Mouse (Mus musculus) forebrain, embryonic 11.5 days (tissue): ENCODE results near the gene Slc35f4. TPM values are rescaled to one million over a fixed set of nuclear protein-coding genes. Genes with fewer than 3 reads are reported as not detected.

ENCODE experiments used
- ATAC-seq: fragments of 200-750 bp; cut with Nextera tagmentation; replicated peaks from 2 replicates; pipeline ENCODE4 v1.8.0; 2017; ENCODE audit warnings: moderate TSS enrichment; ENCODE audit not compliant: low FRiP score
- DNase-seq: peaks from one replicate; pipeline ENCODE4 v3.0.0-alpha.2; 2017; ENCODE audit warnings: low spot score
- H3K27ac ChIP-seq: fragments of 300-500 bp; sonication (generic); 2 replicates; pipeline ENCODE4 v1.5.1; 2014; ENCODE audit warnings: low read depth, low read length
- H3K27me3 ChIP-seq: fragments of 300-500 bp; sonication (generic); 2 replicates; pipeline ENCODE4 v1.6.1; 2014; ENCODE audit warnings: mild to moderate bottlenecking, low read length, mixed read lengths; ENCODE audit not compliant: control insufficient read depth, insufficient read depth
- H3K36me3 ChIP-seq: fragments of 300-500 bp; sonication (generic); 2 replicates; pipeline ENCODE4 v1.6.1; 2014; ENCODE audit warnings: mild to moderate bottlenecking, low read length, moderate library complexity, mixed read lengths; ENCODE audit not compliant: control insufficient read depth, insufficient read depth
- H3K4me1 ChIP-seq: fragments of 300-500 bp; sonication (generic); replicated peaks from 2 replicates; pipeline ENCODE4 v1.6.1; 2014; ENCODE audit warnings: low read length, mixed read lengths; ENCODE audit not compliant: control insufficient read depth, insufficient read depth
- H3K4me2 ChIP-seq: fragments of 300-500 bp; sonication (generic); 2 replicates; pipeline ENCODE4 v1.6.1; 2014; ENCODE audit warnings: low read depth, mild to moderate bottlenecking, low read length, moderate library complexity, mixed read lengths; ENCODE audit not compliant: severe bottlenecking
- H3K4me3 ChIP-seq: fragments of 300-500 bp; sonication (generic); 2 replicates; pipeline ENCODE4 v1.5.1; 2014; ENCODE audit warnings: low read depth, low read length
- H3K9ac ChIP-seq: fragments of 300-500 bp; sonication (generic); 2 replicates; pipeline ENCODE4 v1.6.1; 2014; ENCODE audit warnings: low read length
- H3K9me3 ChIP-seq: fragments of 300-500 bp; sonication (generic); 2 replicates; pipeline ENCODE4 v1.6.1; 2016; ENCODE audit warnings: low read length, mixed read lengths; ENCODE audit not compliant: control insufficient read depth
- WGBS: fragments of 180-500 bp; shearing (Covaris S2); extraction: QIAGEN DNeasy Blood & Tissue Kit; methylation state at CpG from one replicate; pipeline ENCODE4 v1.1.7; 2014; 5-methylcytosine and 5-hydroxymethylcytosine counted together
- polyA plus RNA-seq: library from polyadenylated mRNA; unstranded; fragments of >200 nt; fragmentation: Nextera tagmentation; extraction: Ambion mirVana; gene quantifications from 2 replicates; pipeline ENCODE4 v1.2.1, GENCODE M21; 2014

Slc35f4 gene
- polyA plus RNA-seq, 1 experiment from 2014 or later = not detected

DNA sequence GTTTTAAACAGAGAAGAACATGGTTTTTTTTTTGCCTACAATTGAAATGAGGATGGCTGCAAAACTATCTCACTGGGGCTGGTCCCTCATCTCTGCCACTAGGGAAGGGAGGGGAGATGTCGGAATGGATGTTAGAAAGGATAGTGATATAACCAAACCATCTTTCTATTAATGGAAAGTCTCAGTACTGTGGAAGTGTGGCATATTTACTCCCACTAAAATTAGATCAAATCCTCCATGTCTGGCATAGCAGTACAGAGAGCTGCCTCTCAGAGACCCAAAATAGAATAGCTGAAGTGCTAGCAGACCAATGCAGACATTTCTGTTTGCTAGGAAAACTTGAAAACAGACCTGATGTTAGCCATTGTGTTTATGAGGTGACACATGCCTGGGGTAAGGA is 30.7 kb downstream of the Slc35f4 start:
- H3K4me2 ChIP-seq = no peak overlapping the region
- no peaks in the 10 kb centered on the region for H3K36me3 ChIP-seq
- H3K4me1 ChIP-seq = no peaks in the 10 kb centered on the region
- H3K4me3 ChIP-seq = no peak overlapping the region
- DNase-seq (no peak), ATAC-seq (no peak)
- WGBS = 90% methylated on average over 1 of the region's 1 CpGs
- H3K9ac ChIP-seq = no peak overlapping the region
- H3K27ac ChIP-seq = no peak overlapping the region
- no peaks in the 10 kb centered on the region for H3K9me3 ChIP-seq
- no peaks in the 10 kb centered on the region for H3K27me3 ChIP-seq

DNA sequence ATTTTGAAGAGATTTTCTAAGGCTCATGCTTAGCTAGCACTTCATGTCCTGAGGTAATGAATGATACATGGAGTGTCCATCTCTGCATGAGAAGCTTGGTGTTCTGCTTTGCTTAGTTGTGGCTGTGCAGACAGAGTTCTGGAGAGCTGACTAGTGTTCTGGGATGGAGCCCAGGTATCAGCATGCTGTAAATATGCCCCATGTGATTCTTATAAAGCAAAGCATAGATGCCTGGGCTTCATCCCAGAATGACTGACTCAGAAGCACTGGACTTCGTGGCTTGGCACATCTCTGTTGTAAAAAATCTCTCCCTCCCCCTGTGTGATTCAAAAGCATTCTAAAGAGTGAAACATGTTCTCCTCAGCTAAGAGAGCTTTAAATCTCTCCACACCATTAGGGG is 32.1 kb downstream of the Slc35f4 start:
- no peak overlapping the region for H3K27ac ChIP-seq
- H3K4me1 ChIP-seq = no peaks in the 10 kb centered on the region
- H3K4me2 ChIP-seq = no peak overlapping the region
- H3K9ac ChIP-seq = no peak overlapping the region
- no peaks in the 10 kb centered on the region for H3K36me3 ChIP-seq
- DNase-seq (no peak), ATAC-seq (no peak)
- H3K27me3 ChIP-seq = no peaks in the 10 kb centered on the region
- no peak overlapping the region for H3K4me3 ChIP-seq
- WGBS = 76% methylated on average over 1 of the region's 1 CpGs
- no peaks in the 10 kb centered on the region for H3K9me3 ChIP-seq

DNA sequence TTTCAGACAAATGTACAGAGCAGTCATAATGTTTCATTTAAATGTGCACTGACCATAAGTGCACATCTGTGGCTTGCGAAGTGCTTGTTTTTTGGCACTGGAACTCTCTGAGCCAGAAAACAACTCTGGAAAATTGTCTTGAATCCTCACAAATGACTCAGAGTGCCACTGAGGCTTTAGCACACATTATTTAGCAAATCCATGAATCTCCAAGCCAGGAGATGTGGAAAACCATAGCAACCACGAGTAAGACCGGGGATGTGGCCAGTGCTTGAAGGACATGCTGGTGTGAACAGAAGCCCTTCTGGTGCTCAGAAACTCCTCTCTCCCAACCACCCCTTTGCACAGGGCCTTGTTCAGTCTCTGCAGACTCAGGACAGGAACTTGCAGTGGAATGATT is 33.3 kb downstream of the Slc35f4 start:
- DNase-seq = no peak
- WGBS = 86% methylated on average over 3 of the region's 3 CpGs
- H3K4me2 ChIP-seq = no peak overlapping the region
- no peak for ATAC-seq
- no peak overlapping the region for H3K27ac ChIP-seq
- no peak overlapping the region for H3K9ac ChIP-seq
- no peaks in the 10 kb centered on the region for H3K36me3 ChIP-seq
- H3K27me3 ChIP-seq = no peaks in the 10 kb centered on the region
- no peaks in the 10 kb centered on the region for H3K4me1 ChIP-seq
- no peaks in the 10 kb centered on the region for H3K9me3 ChIP-seq
- H3K4me3 ChIP-seq = no peak overlapping the region

DNA sequence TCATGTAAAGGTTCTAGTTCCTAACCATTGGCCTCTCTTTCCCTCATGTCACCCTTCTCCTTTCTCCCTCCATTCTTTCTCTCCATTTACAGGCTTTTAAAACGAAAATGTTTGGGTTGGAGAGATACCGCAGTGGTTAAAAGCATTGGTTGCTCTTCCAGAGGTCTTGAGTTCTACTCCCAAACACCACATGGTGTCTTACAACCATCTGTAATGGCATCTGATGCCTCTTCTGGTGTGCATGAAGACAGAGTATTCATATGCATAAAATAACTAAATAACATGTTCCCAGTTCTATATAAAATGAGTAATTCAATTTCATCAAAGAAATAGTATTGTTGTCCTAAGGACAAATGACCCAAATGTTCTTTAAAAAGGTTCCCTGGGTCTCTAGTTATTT is 49.2 kb downstream of the Slc35f4 start:
- Histone ChIP-seq H3K36me3 (no peaks in the 10 kb centered on the region), H3K9ac (no peak overlapping the region), H3K4me3 (no peak overlapping the region), H3K9me3 (no peaks in the 10 kb centered on the region), H3K4me1 (no peaks in the 10 kb centered on the region), H3K27me3 (no peaks in the 10 kb centered on the region), H3K27ac (no peak overlapping the region), H3K4me2 (no peak overlapping the region)
- WGBS = 85% methylated on average over 2 of the region's 2 CpGs
- ATAC-seq (no peak), DNase-seq (no peak)

DNA sequence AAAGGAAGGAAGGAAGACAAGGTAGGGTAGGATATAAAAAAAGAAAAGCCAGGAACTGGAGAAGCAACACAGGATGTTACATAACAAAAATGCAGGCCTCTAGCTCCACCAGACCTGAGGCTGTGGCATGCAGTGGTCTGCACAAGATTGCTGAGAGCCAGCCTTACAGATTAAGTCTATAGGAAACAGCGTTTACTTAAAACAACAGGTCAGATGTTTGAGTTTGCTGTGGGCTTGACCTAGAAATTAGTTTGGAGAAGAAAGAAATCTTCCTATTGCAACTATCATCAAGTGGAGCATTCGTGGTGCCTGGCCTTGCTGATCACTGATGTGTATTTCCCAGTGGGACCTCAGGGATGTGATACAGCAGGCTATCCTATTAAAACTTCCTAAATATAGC is 64.1 kb downstream of the Slc35f4 start:
- no peaks in the 10 kb centered on the region for H3K27me3 ChIP-seq
- H3K4me2 ChIP-seq = no peak overlapping the region
- no peaks in the 10 kb centered on the region for H3K4me1 ChIP-seq
- no peak overlapping the region for H3K4me3 ChIP-seq
- no peak overlapping the region for H3K9ac ChIP-seq
- DNase-seq (no peak), ATAC-seq (no peak)
- no peaks in the 10 kb centered on the region for H3K36me3 ChIP-seq
- WGBS = 74% methylated on average over 2 of the region's 2 CpGs
- H3K9me3 ChIP-seq = no peaks in the 10 kb centered on the region
- H3K27ac ChIP-seq = no peak overlapping the region

DNA sequence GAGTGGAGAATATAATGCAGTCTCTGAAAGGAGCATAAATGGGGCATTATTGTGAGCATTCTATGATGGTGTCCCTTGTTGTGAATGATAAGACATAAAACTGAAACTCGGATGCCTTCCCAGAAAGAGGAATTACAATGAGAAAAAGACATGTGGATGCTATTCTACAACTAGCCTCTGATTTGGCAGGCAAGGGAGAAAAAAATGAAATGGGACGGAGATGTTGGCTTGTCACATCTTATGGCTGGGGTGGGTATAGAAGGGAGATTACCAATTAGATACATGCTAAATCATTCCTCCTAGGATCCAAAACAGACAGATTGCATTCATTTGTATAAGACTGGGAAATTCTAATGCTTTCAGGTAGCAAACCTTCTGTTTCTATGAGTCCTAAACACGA is 65.0 kb downstream of the Slc35f4 start:
- Histone ChIP-seq H3K9ac (no peak overlapping the region), H3K4me3 (no peak overlapping the region)
- 79% methylated on average over 3 of the region's 3 CpGs for WGBS

DNA sequence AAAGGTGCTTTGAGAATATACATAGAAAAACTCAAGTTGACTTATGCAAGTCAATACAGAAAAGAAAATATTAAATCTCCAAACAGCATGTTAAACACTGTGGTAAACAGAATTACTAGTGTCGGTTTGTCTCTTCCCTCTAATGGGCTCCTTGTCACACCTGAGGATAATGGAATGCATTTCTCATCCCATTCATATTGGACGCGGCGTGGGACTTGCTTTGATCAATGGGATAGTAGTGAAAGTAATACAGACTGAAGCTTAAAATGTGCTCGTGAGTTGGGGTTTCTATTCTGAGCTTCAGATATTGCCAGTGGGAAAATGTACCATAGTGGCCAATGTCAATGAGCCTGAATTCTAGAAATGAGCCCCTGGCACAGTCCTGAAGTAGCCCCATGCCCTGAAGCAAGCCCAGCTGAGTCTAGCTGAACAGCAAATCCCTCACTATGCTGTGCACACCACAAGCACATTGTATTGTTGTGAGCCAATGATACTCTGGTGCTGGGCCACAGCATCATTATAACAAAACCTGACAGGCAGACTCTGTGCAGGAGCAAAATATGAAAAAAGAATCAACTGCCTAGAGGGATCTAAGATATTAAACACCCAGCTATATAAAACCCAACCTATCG is 71.4 kb downstream of the Slc35f4 start:
- DNase-seq = no peak
- Histone ChIP-seq H3K36me3 (no peaks in the 10 kb centered on the region), H3K9me3 (no peaks in the 10 kb centered on the region), H3K4me2 (no peak overlapping the region), H3K9ac (no peak overlapping the region), H3K27me3 (no peaks in the 10 kb centered on the region), H3K4me3 (no peak overlapping the region), H3K4me1 (no peaks in the 10 kb centered on the region; the same call in 1 of the 2 replicates), H3K27ac (no peak overlapping the region)
- 84% methylated on average over 6 of the region's 6 CpGs for WGBS
- ATAC-seq = no peak; the same call in 1 of the 2 replicates

More for the DNA sequence above, 65.0 kb downstream of the Slc35f4 start:
- Histone ChIP-seq H3K9me3 (no peaks in the 10 kb centered on the region), H3K27me3 (no peaks in the 10 kb centered on the region), H3K4me2 (no peak overlapping the region), H3K4me1 (no peaks in the 10 kb centered on the region), H3K27ac (no peak overlapping the region), H3K36me3 (no peaks in the 10 kb centered on the region)
- ATAC-seq (no peak), DNase-seq (no peak)

DNA sequence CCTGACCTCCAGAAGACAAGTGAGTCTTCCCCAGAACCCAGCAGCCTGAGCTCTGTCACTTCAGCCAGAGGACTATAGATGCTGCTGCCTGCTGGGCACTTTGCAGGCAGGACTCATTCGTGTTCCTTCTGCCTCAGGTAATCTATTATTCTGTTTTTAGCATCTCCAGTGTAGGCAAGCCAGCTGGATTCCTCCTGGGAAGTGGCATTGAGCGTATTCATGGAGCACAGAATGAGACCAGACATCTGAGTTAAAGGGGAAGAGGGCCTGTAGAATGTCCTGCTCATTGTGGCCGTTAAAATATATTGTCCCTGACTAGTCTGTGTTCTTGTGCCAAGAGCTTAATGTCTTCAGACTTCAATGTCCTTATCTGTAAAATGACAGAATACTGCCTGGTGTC is 72.1 kb downstream of the Slc35f4 start:
- Histone ChIP-seq H3K27me3 (no peaks in the 10 kb centered on the region), H3K9me3 (no peaks in the 10 kb centered on the region), H3K4me2 (no peak overlapping the region), H3K4me1 (no peaks in the 10 kb centered on the region; the same call in 1 of the 2 replicates), H3K4me3 (no peak overlapping the region), H3K36me3 (no peaks in the 10 kb centered on the region), H3K27ac (no peak overlapping the region), H3K9ac (no peak overlapping the region)
- WGBS = 19% methylated on average over 3 of the region's 3 CpGs
- DNase-seq (no peak), ATAC-seq (no peak)

DNA sequence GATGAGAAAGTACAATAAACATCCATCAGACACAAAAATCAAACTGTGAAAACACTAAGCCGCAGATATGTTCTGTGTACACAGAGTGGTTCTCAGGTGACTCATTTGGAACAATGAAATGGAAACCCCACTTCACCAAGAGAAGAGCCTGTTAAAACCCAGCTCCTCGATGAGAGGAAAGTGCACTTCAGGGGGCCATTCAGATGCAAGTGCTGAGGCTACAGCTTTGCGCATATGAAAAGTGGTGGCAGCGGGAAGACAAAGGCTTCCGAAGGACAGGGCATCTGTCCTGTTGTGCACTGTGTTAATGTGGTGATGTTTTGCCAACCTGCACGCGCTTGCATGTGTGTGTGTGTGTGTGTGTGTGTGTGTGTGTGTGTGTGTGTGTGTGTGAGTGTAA is 78.2 kb downstream of the Slc35f4 start:
- Histone ChIP-seq H3K4me3 (no peak overlapping the region), H3K4me2 (no peak overlapping the region), H3K4me1 (0 out of 2 replicates have a peak, but pooled peaks cover 2% of the 10 kb centered on the region), H3K9me3 (no peaks in the 10 kb centered on the region), H3K27ac (no peak overlapping the region), H3K9ac (no peak overlapping the region), H3K27me3 (no peaks in the 10 kb centered on the region), H3K36me3 (no peaks in the 10 kb centered on the region)
- peak; percentile 33; the same call in 1 of the 2 replicates for ATAC-seq
- WGBS = 11% methylated on average over 7 of the region's 7 CpGs
- DNase-seq = peak; percentile 47
